Mouse (Mus musculus) cortical plate, adult 2 months (tissue): Measurements from ENCODE around the gene Nes.

ENCODE experiments used
- CTCF ChIP-seq: fragments of 200-500 bp; IDR thresholded peaks from 2 replicates; pipeline ENCODE4 v1.5.1; 2011; ENCODE audit warnings: mild to moderate bottlenecking, control low read depth, low read length; ENCODE audit not compliant: insufficient read depth; ENCODE audit errors: extremely low read depth
- POLR2A ChIP-seq: fragments of 200-500 bp; IDR thresholded peaks from 2 replicates; pipeline ENCODE4 v1.6.1; 2011; ENCODE audit warnings: mild to moderate bottlenecking, low read length, control low read depth; ENCODE audit not compliant: insufficient read depth; ENCODE audit errors: extremely low read depth

GRCm38 (mm10) chr3:87960191-87960585, 10.7 kb upstream of the Nes start:
- TF ChIP-seq CTCF (no peak), POLR2A (no peak)
